ENCODE assay signal across 11 mouse cellular contexts in the genomic region with DNA sequence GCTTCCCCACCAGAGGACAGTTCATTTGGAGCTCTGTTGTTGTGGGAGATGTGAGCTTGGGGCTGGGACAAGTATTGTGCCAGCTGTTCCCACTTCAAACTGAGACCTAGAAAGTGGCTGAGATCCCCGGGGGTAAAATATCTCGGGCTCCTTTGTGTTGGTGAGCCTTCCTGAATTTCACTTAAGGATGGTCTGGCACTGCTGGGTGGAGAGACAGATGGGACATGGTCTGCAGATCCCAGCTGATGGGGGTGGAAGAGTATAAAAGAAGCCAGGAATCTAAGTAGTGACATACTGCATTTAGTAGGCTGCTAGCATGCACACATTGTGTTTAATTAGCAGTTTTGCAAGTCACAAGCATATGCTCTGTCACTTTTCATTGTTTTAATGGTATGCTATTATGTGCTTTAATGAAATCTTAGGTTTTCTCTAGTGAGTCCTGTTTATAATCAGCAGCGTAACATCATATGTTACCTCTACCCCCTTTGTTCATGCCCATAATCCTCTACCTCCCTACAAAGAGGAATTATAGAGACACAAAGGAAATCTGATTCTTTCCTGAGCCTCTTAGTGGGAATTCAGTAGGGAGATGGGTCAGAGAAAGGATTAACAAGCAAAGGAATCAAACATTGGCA. TPM values are rescaled to one million over a fixed set of nuclear protein-coding genes. Genes with fewer than 3 reads are reported as not detected.
A peak's percentile ranks its signal among the peaks of the same experiment; 100 is the strongest.
DNase-seq lines count a peak whose midpoint lies in the region; ATAC-seq and TF ChIP-seq lines count a peak whose summit lies in the region.
"Had no signal": no experiment of that assay in that cellular context is flagged by ENCODE, and none has a peak within 500 bp of the region (broad histone marks: within the 10 kb centered on the region; RNA-seq: fewer than 3 reads in every experiment).

No protein-coding gene starts in this region.

- peak; percentile 2 for DNase-seq in embryo, embryonic 11 days
- peak; percentile 72 for DNase-seq in forebrain, embryonic 14.5 days (ENCODE audit: low spot score)
- peak; percentile 82 for DNase-seq in layer of hippocampus, adult 9-11 months
- DNase-seq in midbrain, postnatal 0 days (ENCODE audit: low spot score), result peak; percentile 1
- no peak for DNase-seq in heart, adult 18-20 months
- DNase-seq in liver, postnatal 0 days, result no peak
- DNase-seq in thymus, postnatal 10 days (ENCODE audit: low spot score in 2 of 2), result no peak
- DNase-seq: liver, embryonic 13.5 days had no signal

- no peaks in the 10 kb centered on the region for H3K27me3 ChIP-seq in forebrain, embryonic 14.5 days (replicated peaks; ENCODE audit: control insufficient read depth, insufficient read depth, low read length)
- H3K27me3 ChIP-seq in midbrain, postnatal 0 days (ENCODE audit: insufficient read depth, low read length), result no peaks in the 10 kb centered on the region
- no peaks in the 10 kb centered on the region for H3K27me3 ChIP-seq in liver, postnatal 0 days (ENCODE audit: insufficient read depth, low read length)
- H3K27me3 ChIP-seq: intestine, embryonic 15.5 days; liver, embryonic 13.5 days; stomach, embryonic 15.5 days had no signal

- ATAC-seq in forebrain, embryonic 14.5 days, result peak; percentile 98
- ATAC-seq in midbrain, postnatal 0 days (ENCODE audit: low FRiP score), result no peak
- ATAC-seq in liver, postnatal 0 days, result no peak
- ATAC-seq: intestine, embryonic 15.5 days had no signal

- no peak overlapping the region for H3K4me2 ChIP-seq in forebrain, embryonic 14.5 days (ENCODE audit: low read length)
- no peak overlapping the region for H3K4me2 ChIP-seq in midbrain, postnatal 0 days (ENCODE audit: low read depth, low read length, poor library complexity, severe bottlenecking)
- no peak overlapping the region for H3K4me2 ChIP-seq in liver, postnatal 0 days (ENCODE audit: low read depth, low read length)
- H3K4me2 ChIP-seq: intestine, embryonic 15.5 days; liver, embryonic 13.5 days; stomach, embryonic 15.5 days had no signal

- H3K4me1 ChIP-seq in forebrain, embryonic 14.5 days (ENCODE audit: control insufficient read depth, insufficient read depth, low read length), result no peaks in the 10 kb centered on the region
- no peaks in the 10 kb centered on the region for H3K4me1 ChIP-seq in midbrain, postnatal 0 days (ENCODE audit: insufficient read depth, low read length)
- no peaks in the 10 kb centered on the region for H3K4me1 ChIP-seq in liver, postnatal 0 days (ENCODE audit: insufficient read depth)
- H3K4me1 ChIP-seq: intestine, embryonic 15.5 days; liver, embryonic 13.5 days; stomach, embryonic 15.5 days had no signal

- TF ChIP-seq EP300 in liver, postnatal 0 days (IDR thresholded peaks at IDR 0.05; ENCODE audit: low read depth), result no peak

- no peak overlapping the region for H3K9ac ChIP-seq in forebrain, embryonic 14.5 days (ENCODE audit: low read length)
- no peak overlapping the region for H3K9ac ChIP-seq in midbrain, postnatal 0 days (replicated peaks; ENCODE audit: low read length, poor library complexity, severe bottlenecking)
- no peak overlapping the region for H3K9ac ChIP-seq in liver, postnatal 0 days (replicated peaks)
- H3K9ac ChIP-seq: intestine, embryonic 15.5 days; liver, embryonic 13.5 days; stomach, embryonic 15.5 days had no signal

- H3K27ac ChIP-seq in forebrain, embryonic 14.5 days (ENCODE audit: low read depth, low read length), result peak overlapping the region; percentile 29; the same call in 1 of the 2 replicates
- no peak overlapping the region for H3K27ac ChIP-seq in midbrain, postnatal 0 days (ENCODE audit: low read depth, low read length)
- H3K27ac ChIP-seq in liver, postnatal 0 days (ENCODE audit: low read depth), result no peak overlapping the region
- H3K27ac ChIP-seq: intestine, embryonic 15.5 days; liver, embryonic 13.5 days; stomach, embryonic 15.5 days had no signal

- WGBS in forebrain, embryonic 14.5 days, result 21% methylated on average over 3 of the region's 3 CpGs
- WGBS in midbrain, postnatal 0 days, result 33% methylated on average over 3 of the region's 3 CpGs
- 59% methylated on average over 3 of the region's 3 CpGs for WGBS in liver, postnatal 0 days (ENCODE audit: insufficient replicate concordance)

- H3K36me3 ChIP-seq in forebrain, embryonic 14.5 days (ENCODE audit: control insufficient read depth, insufficient read depth, low read length), result no peaks in the 10 kb centered on the region
- H3K36me3 ChIP-seq in midbrain, postnatal 0 days (ENCODE audit: insufficient read depth, low read length), result no peaks in the 10 kb centered on the region
- no peaks in the 10 kb centered on the region for H3K36me3 ChIP-seq in liver, postnatal 0 days (replicated peaks; ENCODE audit: insufficient read depth, low read length)
- H3K36me3 ChIP-seq: intestine, embryonic 15.5 days; liver, embryonic 13.5 days; stomach, embryonic 15.5 days had no signal

- H3K4me3 ChIP-seq in forebrain, embryonic 14.5 days (ENCODE audit: low read depth, low read length), result no peak overlapping the region
- no peak overlapping the region for H3K4me3 ChIP-seq in midbrain, postnatal 0 days (ENCODE audit: low read depth, low read length)
- no peak overlapping the region for H3K4me3 ChIP-seq in liver, postnatal 0 days (ENCODE audit: low read depth, low read length)
- H3K4me3 ChIP-seq: intestine, embryonic 15.5 days; liver, embryonic 13.5 days; stomach, embryonic 15.5 days had no signal

- H3K9me3 ChIP-seq in forebrain, embryonic 14.5 days (replicated peaks; ENCODE audit: control insufficient read depth, low read length), result no peaks in the 10 kb centered on the region
- H3K9me3 ChIP-seq in midbrain, postnatal 0 days (ENCODE audit: low read length), result no peaks in the 10 kb centered on the region
- H3K9me3 ChIP-seq in liver, postnatal 0 days (ENCODE audit: low read length), result no peaks in the 10 kb centered on the region
- H3K9me3 ChIP-seq: intestine, embryonic 15.5 days; liver, embryonic 13.5 days; stomach, embryonic 15.5 days had no signal

- TF ChIP-seq CTCF in midbrain, postnatal 0 days (IDR thresholded peaks at IDR 0.05), result no peak
- TF ChIP-seq CTCF in liver, postnatal 0 days (IDR thresholded peaks at IDR 0.05; ENCODE audit: low read depth), result no peak

RNA-seq across cellular contexts. Expression of gene Reg3g, which starts 8.4 kb away (rescaled TPM):
- not detected in 2 replicates for polyA plus RNA-seq in forebrain, embryonic 14.5 days (2014; fragmentation: Nextera tagmentation; extraction: Ambion mirVana)
- not detected in 2 replicates for total RNA-seq in midbrain, postnatal 0 days (2014; rRNA removed)
- polyA plus RNA-seq in midbrain, postnatal 0 days (2015; fragmentation: Nextera tagmentation; extraction: Ambion mirVana), result 0.42 TPM in 1 of 2 replicates, not detected in the other
- total RNA-seq in heart, adult 18-20 months (2021), result 10 to 100 TPM in 1 of 2 experiments, not detected in 1; 51.3 TPM
- polyA plus RNA-seq in liver, postnatal 0 days (2015; fragmentation: Nextera tagmentation; extraction: Ambion mirVana), result not detected in 2 replicates
- polyA plus RNA-seq: liver, embryonic 13.5 days had no signal

RNA-seq across cellular contexts. Expression of gene Reg1, which starts 37.8 kb away (rescaled TPM):
- polyA plus RNA-seq in forebrain, embryonic 14.5 days (2014; fragmentation: Nextera tagmentation; extraction: Ambion mirVana), result not detected in 2 replicates
- not detected in 2 replicates for total RNA-seq in midbrain, postnatal 0 days (2014; rRNA removed)
- polyA plus RNA-seq in midbrain, postnatal 0 days (2015; fragmentation: Nextera tagmentation; extraction: Ambion mirVana), result not detected in 2 replicates
- not detected for total RNA-seq in heart, adult 18-20 months (2021)
- 0.14 and 1.9 TPM in 2 replicates for polyA plus RNA-seq in liver, postnatal 0 days (2015; fragmentation: Nextera tagmentation; extraction: Ambion mirVana)
- total RNA-seq: gastrocnemius, postnatal 4 days had no signal
- polyA plus RNA-seq: liver, embryonic 13.5 days had no signal

Comparison
In these comparisons a context has a peak if more than half of its experiments do, and no peak if none do; other contexts are left out.
1. DNase-seq: peak in embryo, embryonic 11 days (single experiment), forebrain, embryonic 14.5 days (single experiment), layer of hippocampus, adult 9-11 months (single experiment) and midbrain, postnatal 0 days (single experiment); none in heart, adult 18-20 months (0 of 2), liver, postnatal 0 days (single experiment) and thymus, postnatal 10 days (0 of 2).